Mouse (Mus musculus) liver, adult 2 months (tissue): Measurements from ENCODE around the gene Ankrd44.

Experiments used
- CTCF ChIP-seq: fragments of 200-500 bp; IDR thresholded peaks from 2 replicates; pipeline ENCODE4 v1.5.1; 2011; ENCODE audit warnings: low read depth, low read length, control low read depth
- POLR2A ChIP-seq: fragments of 200-500 bp; IDR thresholded peaks from 2 replicates; pipeline ENCODE4 v1.6.1; 2011; ENCODE audit warnings: low read length, control low read depth; ENCODE audit not compliant: insufficient read depth; ENCODE audit errors: extremely low read depth

- TF ChIP-seq CTCF: no peak
- no peak for TF ChIP-seq POLR2A
These were observed 81.8 kb downstream of the Ankrd44 start for GRCm38 (mm10) chr1:54844361-54844760.
